Mouse (Mus musculus) heart, postnatal 0 days (tissue): ENCODE results near the gene Slc22a14.

Experiments used
- CTCF ChIP-seq: IDR thresholded peaks from 2 replicates; pipeline ENCODE4 v1.5.1; 2016; ENCODE audit warnings: antibody characterized with exemption, control low read depth, low read depth
- EP300 ChIP-seq: IDR thresholded peaks from 2 replicates; pipeline ENCODE4 v1.6.1; 2016; ENCODE audit warnings: antibody characterized with exemption, low read depth

DNA sequence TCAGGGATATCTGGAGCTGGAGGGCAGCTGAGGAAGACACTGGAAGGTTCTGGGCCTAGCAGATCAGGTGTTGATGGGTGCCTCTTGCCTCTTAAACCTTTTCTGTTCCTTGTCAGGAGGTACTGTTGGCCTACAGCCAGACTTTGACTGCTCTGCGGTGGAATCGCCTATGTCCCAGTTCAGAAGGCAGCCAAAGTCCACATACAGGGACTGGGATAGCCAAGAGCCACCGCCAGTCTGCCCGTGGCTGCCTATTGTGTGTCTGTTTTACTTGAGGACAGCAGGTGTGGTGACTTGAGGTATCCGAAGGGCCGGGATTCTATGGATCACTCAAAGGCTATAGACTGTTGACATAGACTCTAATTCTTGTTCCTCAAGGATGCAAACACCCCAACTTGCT is 199.8 kb downstream of the Slc22a14 start:
- TF ChIP-seq CTCF: no peak
- no peak for TF ChIP-seq EP300
